Mouse (Mus musculus) cerebellum, postnatal 10 days (tissue): ENCODE data around the gene Ifitm10.

Source experiments
- DNase-seq, 2 experiments: peaks; one replicate each; pipeline ENCODE4 v3.0.0; 2021; ENCODE audit warnings: mixed read lengths in 2 of 2

Ifitm10 gene

GRCm38 (mm10) chr7:142389961-142390650 lies 16.6 kb upstream of the Ifitm10 start:
- no peak for DNase-seq

- no peak for DNase-seq
Measured at GRCm38 (mm10) chr7:142388740-142389139, 15.2 kb upstream of the Ifitm10 start.

GRCm38 (mm10) chr7:142388198-142388597 lies 14.6 kb upstream of the Ifitm10 start:
- DNase-seq: no peak

- peak; percentile 99 for DNase-seq
Measured at GRCm38 (mm10) chr7:142387419-142388148, 14.0 kb upstream of the Ifitm10 start, which contains the start of gene Ctsd. Gene Ctsd, minus strand, starts transcription at chr7:142388038.

- DNase-seq: peak; percentile 22 to 27
Measured at GRCm38 (mm10) chr7:142386621-142387201, 13.2 kb upstream of the Ifitm10 start.

GRCm38 (mm10) chr7:142385742-142386403 lies 12.3 kb upstream of the Ifitm10 start:
- no peak for DNase-seq

GRCm38 (mm10) chr7:142384306-142384705 lies 10.8 kb upstream of the Ifitm10 start:
- no peak for DNase-seq

GRCm38 (mm10) chr7:142382567-142382966 lies 9.0 kb upstream of the Ifitm10 start, which contains the start of gene Gm49369:
Gene Gm49369, minus strand, starts transcription at chr7:142382667.
- DNase-seq: no peak

- no peak for DNase-seq
Measured at GRCm38 (mm10) chr7:142381175-142381574, 7.6 kb upstream of the Ifitm10 start.

- no peak for DNase-seq
Measured at GRCm38 (mm10) chr7:142379186-142379585, 5.6 kb upstream of the Ifitm10 start.

GRCm38 (mm10) chr7:142377233-142377925 lies 3.8 kb upstream of the Ifitm10 start:
- no peak for DNase-seq

GRCm38 (mm10) chr7:142376096-142376495 lies 2.5 kb upstream of the Ifitm10 start:
- DNase-seq: no peak

GRCm38 (mm10) chr7:142375261-142375724 lies 1.7 kb upstream of the Ifitm10 start:
- peak; percentile 80 to 84 for DNase-seq

GRCm38 (mm10) chr7:142374413-142375015 lies 961 bp upstream of the Ifitm10 start:
- DNase-seq: peak in 1 of 2 experiments; percentile 28

GRCm38 (mm10) chr7:142373039-142373438 lies 514 bp downstream of the Ifitm10 start:
- DNase-seq: no peak

- DNase-seq: peak; percentile 50 to 63
Measured at GRCm38 (mm10) chr7:142371768-142372661, 1.5 kb downstream of the Ifitm10 start.

GRCm38 (mm10) chr7:142371398-142371767 lies 2.2 kb downstream of the Ifitm10 start:
- peak; percentile 81 for DNase-seq

GRCm38 (mm10) chr7:142370937-142371336 lies 2.6 kb downstream of the Ifitm10 start:
- DNase-seq: no peak

GRCm38 (mm10) chr7:142369820-142370219 lies 3.7 kb downstream of the Ifitm10 start:
- peak; percentile 47 to 48 for DNase-seq

GRCm38 (mm10) chr7:142368856-142369255 lies 4.7 kb downstream of the Ifitm10 start:
- DNase-seq: peak; percentile 96

- DNase-seq: no peak
Measured at GRCm38 (mm10) chr7:142363107-142363506, 10.4 kb downstream of the Ifitm10 start.
